ENCODE assay signal across 8 mouse cellular contexts in genomic region chr2:129038426-129038936, GRCm38 (mm10). TPM values are rescaled to one million over a fixed set of nuclear protein-coding genes. Genes with fewer than 3 reads are reported as not detected.
DNase-seq lines count a peak whose midpoint lies in the region; ATAC-seq lines count a peak whose summit lies in the region.

No protein-coding gene starts in this region.

- peaks cover 10% of the 10 kb centered on the region for H3K4me1 ChIP-seq in heart, embryonic 15.5 days (replicated peaks)
- peaks cover 2% of the 10 kb centered on the region for H3K4me1 ChIP-seq in liver, embryonic 16.5 days (ENCODE audit: control insufficient read depth, low read depth, low read length)

- peaks cover 53% of the 10 kb centered on the region for H3K27me3 ChIP-seq in heart, embryonic 15.5 days
- peaks cover 29% of the 10 kb centered on the region for H3K27me3 ChIP-seq in liver, embryonic 16.5 days (ENCODE audit: control insufficient read depth, insufficient read depth, low read depth, low read length)

- H3K4me3 ChIP-seq in heart, embryonic 15.5 days, result peak overlapping the region; percentile 49
- H3K4me3 ChIP-seq in liver, embryonic 16.5 days (ENCODE audit: low read depth, low read length), result peak overlapping the region; percentile 31

- 14% methylated on average over 15 of the region's 15 CpGs for WGBS in heart, embryonic 15.5 days
- 28% methylated on average over 15 of the region's 15 CpGs for WGBS in liver, embryonic 16.5 days (ENCODE audit: insufficient replicate concordance)

- H3K9me3 ChIP-seq in heart, embryonic 15.5 days (replicated peaks), result no peaks in the 10 kb centered on the region
- H3K9me3 ChIP-seq in liver, embryonic 16.5 days (replicated peaks; ENCODE audit: control insufficient read depth, low read length), result no peaks in the 10 kb centered on the region

- DNase-seq in embryo, embryonic 10 days (ENCODE audit: low spot score), result peak; percentile 22
- DNase-seq in embryo, embryonic 9.5 days (ENCODE audit: extremely low spot score), result no peak
- peak; percentile 19 for DNase-seq in retina, postnatal 1 day
- no peak for DNase-seq in retina, embryonic 14.5 days (ENCODE audit: low spot score)

- H3K27ac ChIP-seq in heart, embryonic 15.5 days, result no peak overlapping the region
- H3K27ac ChIP-seq in liver, embryonic 16.5 days (ENCODE audit: low read length), result no peak overlapping the region

- ATAC-seq in heart, embryonic 15.5 days (replicated peaks; ENCODE audit: insufficient number of reproducible peaks, insufficient read depth, low FRiP score, low read depth), result no peak
- no peak for ATAC-seq in liver, embryonic 16.5 days (ENCODE audit: low read depth)
- ATAC-seq in erythroblast, adult 5-6 weeks (replicated peaks; ENCODE audit: low FRiP score, poor library complexity, severe bottlenecking), result no peak
- no peak for ATAC-seq in activated CD4-positive, CD25-positive, alpha-beta regulatory T cell, adult 4 months

- H3K4me2 ChIP-seq in heart, embryonic 15.5 days, result peak overlapping the region; percentile 82
- H3K4me2 ChIP-seq in liver, embryonic 16.5 days (ENCODE audit: low read depth, low read length), result peak overlapping the region; percentile 46

- no peaks in the 10 kb centered on the region for H3K36me3 ChIP-seq in heart, embryonic 15.5 days
- H3K36me3 ChIP-seq in liver, embryonic 16.5 days (ENCODE audit: control insufficient read depth, insufficient read depth), result no peaks in the 10 kb centered on the region

- peak overlapping the region; percentile 40 for H3K9ac ChIP-seq in heart, embryonic 15.5 days
- no peak overlapping the region for H3K9ac ChIP-seq in liver, embryonic 16.5 days (ENCODE audit: low read depth, low read length)

RNA-seq across cellular contexts. Expression of gene Vinac1, which starts 9.5 kb away (rescaled TPM):
- polyA plus RNA-seq in heart, embryonic 15.5 days (2015; fragmentation: Nextera tagmentation; extraction: Ambion mirVana), result 0.04 and 0.10 TPM in 2 replicates
- polyA plus RNA-seq in liver, embryonic 16.5 days (2015; fragmentation: Nextera tagmentation; extraction: Ambion mirVana), result not detected in 2 replicates
- 0.38 TPM in 1 of 2 replicates, not detected in the other for total RNA-seq in erythroblast, adult 5-6 weeks (2015; ENCODE audit: low replicate concordance)
- not detected in 2 replicates for total RNA-seq in erythroblast, adult 5-6 weeks (2017; ENCODE audit: low replicate concordance)
- not detected for polyA plus RNA-seq in activated CD4-positive, CD25-positive, alpha-beta regulatory T cell, adult 4 months (2017; shearing (Covaris generic))

RNA-seq across cellular contexts. Expression of gene Ttl, which starts 27.3 kb away (rescaled TPM):
- 8.0 and 9.9 TPM in 2 replicates for polyA plus RNA-seq in heart, embryonic 15.5 days (2015; fragmentation: Nextera tagmentation; extraction: Ambion mirVana)
- 1.8 TPM in 2 replicates for polyA plus RNA-seq in liver, embryonic 16.5 days (2015; fragmentation: Nextera tagmentation; extraction: Ambion mirVana)
- 0.63 TPM in 1 of 2 replicates, not detected in the other for total RNA-seq in erythroblast, adult 5-6 weeks (2015; ENCODE audit: low replicate concordance)
- total RNA-seq in erythroblast, adult 5-6 weeks (2017; ENCODE audit: low replicate concordance), result 0.84 and 2.1 TPM in 2 replicates
- polyA plus RNA-seq in activated CD4-positive, CD25-positive, alpha-beta regulatory T cell, adult 4 months (2017; shearing (Covaris generic)), result 1 to 10 TPM in 1 of 2 experiments, under 1 TPM in 1; 0.77 to 2.2 TPM

Comparison
In these comparisons a context has a peak if more than half of its experiments do, and no peak if none do; other contexts are left out.
1. DNase-seq: peak in embryo, embryonic 10 days (single experiment) and retina, postnatal 1 day (single experiment); none in embryo, embryonic 9.5 days (single experiment) and retina, embryonic 14.5 days (single experiment).